Mouse (Mus musculus): ENCODE results near the gene Unkl.
"Not testable (repeated sequence)": the region's sequence is repeated elsewhere in the genome, so short reads cannot be mapped to it uniquely, and the experiment has no call there.

- not testable (repeated sequence) for TF ChIP-seq GATA1 (IDR thresholded peaks at IDR 0.05; ENCODE audit: borderline replicate concordance, low read length); FLI1 (IDR thresholded peaks at IDR 0.05; ENCODE audit: low read length)
These were observed 34.3 kb downstream of the Unkl start for GRCm38 (mm10) chr17:25222504-25222940.
